Mouse (Mus musculus): ENCODE data around the gene Fhit.

Fhit gene

DNA sequence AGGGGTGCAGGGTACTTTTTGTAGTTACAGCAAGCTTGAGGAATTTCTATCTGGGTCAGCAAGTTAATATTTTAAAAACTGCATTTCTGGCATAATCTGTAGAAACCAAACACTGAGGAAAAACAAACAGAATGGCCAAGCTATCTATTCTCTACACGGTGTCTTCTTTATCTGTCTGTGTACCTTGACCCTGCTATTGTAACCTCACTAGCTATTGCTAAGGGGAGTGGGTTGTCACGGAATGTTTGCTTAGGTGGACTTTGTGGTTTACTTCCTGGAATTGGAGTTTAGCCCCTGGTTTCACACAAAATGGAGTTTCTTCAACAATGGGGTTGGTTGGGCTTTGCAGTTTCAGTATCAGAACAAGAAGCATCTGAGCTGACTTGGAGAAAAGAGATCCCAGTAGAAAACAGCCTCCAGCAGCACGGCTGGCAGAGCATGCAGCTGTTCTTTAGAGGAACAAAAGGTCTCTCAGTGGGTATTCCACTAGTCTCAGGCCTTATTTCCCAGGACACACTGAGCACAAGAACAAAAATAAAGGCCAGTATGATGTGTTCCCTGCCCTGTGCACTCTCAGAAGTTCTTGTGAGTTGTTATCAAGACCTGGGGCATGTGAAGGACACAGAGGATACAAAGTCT, 1540.8 kb downstream of the Fhit start:
- in situ Hi-C loops (cut with MboI, MseI), result no loop called here

DNA sequence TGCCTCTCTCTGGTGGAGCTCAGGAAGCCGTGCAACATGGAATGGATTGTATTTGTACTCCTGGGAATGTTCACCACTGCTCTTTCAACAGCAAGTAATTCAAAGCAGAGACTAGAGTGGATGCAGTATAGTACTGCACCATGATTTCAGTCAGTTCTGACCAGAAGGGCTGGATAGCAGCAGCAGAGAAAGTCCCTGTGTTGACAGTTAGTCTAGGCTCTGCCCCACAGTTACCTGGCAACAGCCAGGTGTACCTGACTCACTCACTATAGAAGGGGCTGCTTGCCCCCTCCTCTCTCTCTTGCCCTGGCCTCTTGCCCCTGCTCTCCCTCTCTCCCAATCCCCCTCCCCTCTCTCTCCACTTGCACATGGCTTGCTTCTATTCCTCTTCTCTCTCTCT, 1542.0 kb downstream of the Fhit start:
- in situ Hi-C loops (cut with MboI, MseI), result no loop called here

DNA sequence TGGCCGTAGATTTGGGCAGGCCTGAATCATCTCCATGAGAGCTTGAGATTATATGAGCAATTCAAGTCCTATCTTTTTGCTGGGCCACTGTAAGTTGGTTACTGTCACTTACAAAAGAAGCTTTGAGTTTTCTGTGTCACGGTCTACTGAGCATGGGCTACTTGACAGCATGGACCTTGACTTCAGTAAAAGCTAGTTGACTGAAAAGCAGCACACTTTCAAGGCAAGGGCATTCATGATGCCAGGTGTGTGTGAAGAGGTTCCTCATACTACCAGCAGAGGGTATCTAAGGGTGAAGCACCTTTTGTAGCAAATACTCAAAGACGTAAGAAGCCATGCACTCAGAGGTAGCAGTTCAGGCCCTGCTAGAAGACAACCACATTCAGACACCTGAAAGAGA, 1548.7 kb downstream of the Fhit start:
- in situ Hi-C loops (cut with MboI, MseI), result no loop called here

DNA sequence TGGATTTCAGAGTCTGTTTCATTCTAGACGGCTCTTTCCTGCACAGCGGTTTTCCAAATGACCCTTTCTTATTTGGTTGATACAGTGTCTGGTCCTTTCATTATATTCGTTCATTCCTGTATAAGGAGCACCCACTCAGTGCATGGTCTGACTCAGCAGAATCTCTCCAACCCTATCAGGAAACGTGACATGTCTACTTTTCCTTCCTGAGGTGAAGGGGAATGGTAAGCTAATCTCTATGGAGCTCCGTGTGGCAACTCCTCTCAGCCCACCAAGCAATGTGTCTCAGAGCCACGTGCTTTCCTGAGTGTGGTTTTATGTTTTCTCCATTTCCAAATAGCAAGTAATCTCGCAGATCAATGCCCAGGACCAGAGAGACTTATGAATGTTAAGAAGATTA, 1552.7 kb downstream of the Fhit start:
- in situ Hi-C loops (cut with MboI, MseI), result no loop called here

DNA sequence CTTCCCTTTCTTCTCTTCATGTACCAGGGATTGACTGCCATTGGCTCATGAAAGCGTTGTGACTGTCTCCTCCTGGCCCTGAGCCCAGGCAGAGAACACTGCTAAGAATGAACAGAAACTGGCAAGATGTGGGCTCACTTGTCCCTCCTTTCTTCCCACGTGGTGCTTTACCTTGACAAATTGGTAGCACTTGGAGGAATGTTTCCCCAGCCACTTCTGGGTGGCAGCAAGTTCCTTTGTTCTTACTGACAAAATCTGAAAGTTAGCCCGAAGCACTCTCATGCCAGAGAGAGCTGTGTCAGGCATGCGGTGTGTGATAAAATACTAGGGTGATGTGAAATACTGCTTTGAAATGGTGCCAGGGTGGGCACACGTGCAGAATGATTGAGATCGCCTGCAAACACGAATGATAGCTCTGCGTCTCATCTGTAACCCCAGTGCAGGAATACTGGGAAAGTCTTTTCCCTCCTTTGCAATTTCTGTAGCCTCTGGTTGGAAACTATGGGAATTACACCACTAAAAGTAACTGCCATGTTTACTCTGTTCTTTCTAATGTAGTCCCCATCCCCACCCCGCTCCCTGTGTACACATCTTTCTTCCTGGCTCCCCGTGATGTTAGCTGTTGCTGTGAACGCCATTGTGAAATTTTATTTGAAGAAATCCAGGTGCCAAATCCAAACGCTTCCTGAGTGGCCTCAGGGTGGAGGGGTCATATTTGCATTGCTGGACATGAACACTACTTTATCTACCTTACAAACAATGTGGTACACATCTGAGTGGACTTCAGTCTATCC, 1555.1 kb downstream of the Fhit start:
- in situ Hi-C loops (cut with MboI, MseI), result no loop called here

DNA sequence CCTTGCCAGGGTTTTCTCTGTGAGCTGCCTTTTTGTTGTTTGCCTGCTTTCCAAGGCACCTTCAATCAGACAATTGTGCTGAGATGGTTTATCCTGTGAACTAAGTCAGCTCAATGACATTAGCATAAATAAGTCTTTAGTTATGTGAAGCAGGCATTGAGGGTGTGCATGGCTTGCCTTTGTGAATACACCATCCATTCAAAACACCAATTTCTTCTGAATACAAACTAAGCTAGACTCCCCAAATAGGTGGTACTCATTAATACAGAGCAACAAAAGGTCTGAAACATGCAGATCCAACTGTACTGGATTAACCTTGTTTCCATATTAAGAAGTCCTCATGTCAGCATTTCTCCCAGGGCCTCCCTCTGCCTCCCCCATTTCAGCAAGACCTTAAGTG, 1561.6 kb downstream of the Fhit start:
- in situ Hi-C loops (cut with MboI, MseI), result no loop called here

DNA sequence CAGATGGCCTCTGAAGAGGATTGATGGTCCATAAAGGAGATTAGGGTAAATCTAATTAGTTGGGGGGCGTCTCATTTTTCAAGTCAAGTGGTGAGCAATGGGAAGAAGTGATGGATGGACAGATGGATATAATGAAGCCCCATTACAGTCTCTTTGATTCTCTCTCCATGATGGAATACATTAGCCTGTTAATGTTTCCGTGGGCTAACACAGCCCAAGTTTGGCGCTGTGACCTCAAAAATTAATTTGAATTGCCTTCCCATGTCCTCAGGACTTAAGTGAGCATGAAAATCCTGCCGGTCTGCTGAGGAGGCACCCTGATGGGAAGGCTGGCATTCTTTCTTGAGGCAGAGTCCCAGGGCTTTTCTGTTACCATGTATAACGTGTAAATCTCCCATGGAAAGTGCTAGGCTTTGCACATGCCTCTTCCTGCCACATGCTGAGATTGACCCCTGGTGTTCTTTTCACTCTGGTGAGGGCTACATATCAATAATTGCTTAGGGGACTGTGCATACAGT, 1564.3 kb downstream of the Fhit start:
- in situ Hi-C loops (cut with MboI, MseI), result no loop called here

DNA sequence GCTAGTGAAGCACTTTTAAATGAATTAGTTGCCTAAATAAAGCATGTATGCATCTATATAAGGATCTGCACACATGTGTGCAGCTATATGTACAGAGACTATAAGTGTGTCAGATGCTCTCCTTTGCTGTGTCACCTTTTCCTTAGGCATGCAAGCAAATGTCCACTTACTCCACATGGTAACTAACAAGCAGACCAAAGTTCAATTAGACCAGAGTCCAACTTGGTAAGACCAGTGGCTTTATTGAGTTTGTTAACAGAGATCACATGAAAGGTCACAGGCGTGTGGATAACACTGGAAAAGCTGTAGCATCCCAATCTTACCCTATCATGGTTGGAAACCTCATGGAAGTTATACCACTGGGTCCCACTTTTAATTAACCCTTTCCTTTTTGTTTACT, 1572.7 kb downstream of the Fhit start:
- in situ Hi-C loops (cut with MboI, MseI), result no loop called here

DNA sequence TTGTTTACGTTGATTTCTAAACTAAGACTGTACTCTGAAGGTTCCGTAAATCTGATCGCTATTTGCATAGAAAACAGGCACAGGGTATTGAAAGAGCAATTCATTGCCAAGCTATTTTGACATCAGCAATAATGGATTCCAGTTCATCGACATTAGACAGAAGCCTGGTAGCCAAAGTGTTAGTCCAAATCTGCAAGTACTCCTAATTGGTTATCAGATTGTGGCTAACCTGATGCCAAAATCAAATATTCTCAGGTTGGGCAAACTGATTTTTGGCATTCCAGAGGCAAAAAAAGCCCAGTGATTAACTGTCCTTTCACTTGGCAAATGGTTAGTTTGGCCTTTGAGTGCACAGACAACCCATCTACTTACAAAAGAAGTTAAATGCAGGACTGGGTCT, 1573.9 kb downstream of the Fhit start:
- in situ Hi-C loops (cut with MboI, MseI), result no loop called here

DNA sequence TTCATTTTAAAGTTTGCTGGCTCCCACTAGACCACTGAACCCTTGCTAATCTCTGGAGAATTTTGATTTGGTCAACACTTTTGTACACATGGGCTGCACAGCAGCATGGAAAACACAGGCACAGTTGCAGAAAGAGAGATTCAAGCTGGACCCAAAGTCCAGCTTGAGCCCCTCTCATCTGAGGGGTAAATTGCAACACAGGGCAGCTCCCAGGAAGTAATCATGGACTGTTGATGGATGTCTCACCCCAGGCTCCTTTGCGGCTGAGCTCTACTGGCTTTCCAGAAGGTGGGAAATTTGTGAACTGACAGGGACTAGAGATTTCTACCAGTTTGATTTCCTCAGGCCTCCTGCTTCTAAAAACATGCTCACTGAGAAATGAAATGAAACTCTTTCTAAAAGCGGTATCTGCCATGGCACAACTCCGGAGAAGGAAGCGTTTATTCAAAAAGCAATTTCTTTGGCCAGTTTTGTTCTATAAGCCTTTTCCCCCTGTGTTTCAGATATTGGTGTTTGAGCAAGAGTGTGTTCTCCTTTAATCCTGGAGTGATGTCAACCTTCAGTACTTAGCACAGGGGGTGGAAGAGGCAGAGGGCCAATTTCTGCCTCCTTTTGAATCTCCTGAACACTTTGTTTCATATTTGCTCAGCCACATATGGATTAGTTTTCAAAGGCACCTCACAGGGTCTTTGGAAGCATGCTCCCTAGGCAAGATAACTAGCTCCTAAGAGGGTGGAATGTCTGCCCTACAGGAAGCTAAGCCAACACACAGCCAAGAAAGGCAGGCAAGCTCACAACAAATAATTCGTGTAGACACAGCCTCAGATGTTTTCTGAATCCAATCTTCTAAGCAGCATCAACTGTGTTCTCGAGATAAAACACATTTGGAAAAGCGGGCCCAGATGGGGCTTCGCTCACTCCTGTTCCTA, 1578.3 kb downstream of the Fhit start:
- in situ Hi-C loops (cut with MboI, MseI), result no loop called here

DNA sequence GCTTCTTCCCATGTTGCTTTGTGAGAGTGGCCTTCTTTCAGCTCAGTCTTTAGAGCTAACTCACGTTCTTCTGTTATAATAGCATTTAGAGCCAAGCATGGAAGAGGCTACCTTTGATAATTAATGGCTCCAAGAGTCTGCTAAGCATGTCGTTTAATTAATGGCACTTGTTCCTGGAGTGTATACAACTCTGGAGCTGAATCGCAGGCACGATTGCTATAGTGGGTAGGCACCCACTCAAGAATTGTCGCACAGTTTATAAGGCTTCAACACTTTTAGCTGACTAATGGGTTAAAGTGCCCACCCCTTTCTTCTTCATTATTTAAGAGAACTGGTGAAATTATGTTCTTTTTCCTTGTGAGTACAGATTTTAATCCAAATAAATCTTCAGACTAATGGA, 1605.5 kb downstream of the Fhit start:
- in situ Hi-C loops (cut with MboI, MseI), result no loop called here

DNA sequence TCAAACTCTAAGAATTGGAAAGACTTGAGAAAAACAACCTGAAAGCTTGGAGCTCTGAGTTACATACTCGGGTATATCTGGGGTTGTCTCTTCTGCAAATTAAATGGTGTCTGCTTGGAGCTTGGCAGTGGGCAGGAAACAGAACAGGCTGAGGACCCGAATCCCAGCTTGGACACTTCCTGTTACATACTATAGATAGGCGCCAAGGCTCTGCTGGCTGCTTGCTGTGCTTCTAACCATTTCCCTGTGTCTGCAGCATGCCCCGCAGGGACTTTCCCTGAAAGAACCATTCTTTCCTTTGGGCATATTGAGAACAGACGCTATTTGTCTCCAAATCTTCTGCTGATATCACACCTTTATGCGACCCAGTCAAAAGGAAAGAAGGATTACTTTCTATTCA, 1606.0 kb downstream of the Fhit start:
- in situ Hi-C loops (cut with MboI, MseI), result no loop called here

DNA sequence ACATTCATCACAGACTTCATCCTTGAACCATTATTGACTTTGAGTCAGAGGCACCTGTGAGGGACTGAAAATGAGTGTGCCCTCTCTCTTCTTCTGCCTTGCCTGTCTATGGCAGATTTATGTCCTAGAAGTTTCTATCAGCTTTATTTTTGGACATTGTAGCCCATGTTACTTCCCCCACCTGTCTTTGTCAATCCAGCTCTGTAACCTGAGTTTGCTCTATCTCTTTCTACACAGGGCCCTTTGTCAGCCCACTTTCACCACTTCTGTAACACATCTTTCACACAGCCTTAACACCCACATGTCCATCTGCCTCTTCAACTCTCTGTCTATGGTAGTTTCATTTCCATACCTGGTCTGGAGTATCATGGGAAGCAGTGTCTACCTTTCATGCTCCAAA, 1609.7 kb downstream of the Fhit start:
- in situ Hi-C loops (cut with MboI, MseI), result no loop called here

DNA sequence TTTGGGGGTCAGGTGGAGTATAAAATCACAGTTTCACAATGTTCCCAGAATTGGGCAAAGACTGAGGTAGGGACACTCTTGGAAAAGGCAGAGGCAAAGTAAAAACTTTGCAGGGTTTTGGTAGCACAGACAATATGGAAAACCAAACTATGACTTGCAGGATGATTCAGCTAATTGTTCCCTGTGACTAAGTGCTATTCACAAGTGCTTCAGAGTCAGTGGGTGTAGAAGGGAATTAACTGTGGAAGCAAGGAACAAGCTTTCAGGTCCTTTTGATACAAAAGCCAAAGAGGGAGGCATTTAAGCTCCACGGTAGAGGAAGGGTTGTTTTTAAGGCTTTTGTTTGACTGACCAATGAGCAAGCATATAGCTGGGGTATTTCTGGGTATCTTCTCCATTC, 1613.9 kb downstream of the Fhit start:
- in situ Hi-C loops (cut with MboI, MseI), result no loop called here

DNA sequence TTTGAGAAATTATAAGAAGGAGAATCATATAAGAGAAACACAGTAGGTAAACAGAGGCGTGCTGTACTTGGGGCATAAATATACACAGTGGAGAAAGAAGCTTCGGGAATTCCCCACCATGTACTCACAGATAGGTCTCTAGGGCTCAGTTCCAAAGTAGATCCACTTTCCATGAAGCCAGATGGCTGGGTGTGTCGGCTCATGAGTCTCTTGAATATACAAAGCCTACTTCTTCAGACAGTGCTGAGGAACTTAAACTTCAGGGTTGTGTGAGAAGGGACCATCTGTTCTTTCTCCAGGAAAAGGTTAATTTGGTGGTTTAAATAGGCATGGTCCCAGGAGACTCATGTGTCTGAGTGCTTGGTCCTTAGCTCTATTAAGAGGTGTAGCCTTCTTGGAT, 1617.5 kb downstream of the Fhit start:
- in situ Hi-C loops (cut with MboI, MseI), result no loop called here

DNA sequence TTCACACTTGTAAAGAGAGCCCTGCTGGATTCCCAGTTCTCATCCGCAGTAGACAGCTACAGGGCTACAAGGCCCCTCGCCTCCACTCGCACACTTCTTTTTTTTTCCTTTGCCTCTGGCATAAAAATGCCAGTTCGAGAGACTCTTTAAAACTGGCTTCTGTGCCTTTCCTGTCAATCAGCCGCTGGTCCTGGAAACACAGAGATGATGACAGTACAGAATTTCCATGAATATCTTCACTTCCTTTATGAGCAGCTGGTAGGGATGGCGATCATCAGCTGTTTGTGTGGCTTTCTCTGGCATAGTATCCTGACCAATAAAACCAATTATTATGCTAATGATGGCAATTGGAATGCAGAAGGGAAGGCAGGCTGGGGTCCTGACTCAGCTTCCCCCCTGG, 1626.3 kb downstream of the Fhit start:
- in situ Hi-C loops (cut with MboI, MseI), result no loop called here

DNA sequence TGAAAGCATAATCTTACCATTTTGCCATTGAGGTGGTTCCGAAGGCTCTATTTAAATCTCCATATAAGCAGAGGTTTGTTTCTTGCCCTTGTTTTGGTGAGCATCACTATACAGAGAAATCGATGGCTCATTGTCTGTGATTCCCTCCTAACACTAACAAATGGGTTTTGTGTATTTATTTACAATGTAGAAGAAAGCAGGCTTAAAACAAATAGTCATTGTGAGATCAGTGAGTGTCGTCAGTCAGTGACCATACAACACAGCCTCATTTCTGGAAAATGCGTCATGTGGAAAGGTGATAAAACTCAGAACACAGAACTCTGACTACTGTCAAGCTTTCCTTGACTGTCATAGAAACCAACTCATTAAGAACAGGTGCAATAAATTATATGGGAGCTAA, 1632.6 kb downstream of the Fhit start:
- in situ Hi-C loops (cut with MboI, MseI), result no loop called here

DNA sequence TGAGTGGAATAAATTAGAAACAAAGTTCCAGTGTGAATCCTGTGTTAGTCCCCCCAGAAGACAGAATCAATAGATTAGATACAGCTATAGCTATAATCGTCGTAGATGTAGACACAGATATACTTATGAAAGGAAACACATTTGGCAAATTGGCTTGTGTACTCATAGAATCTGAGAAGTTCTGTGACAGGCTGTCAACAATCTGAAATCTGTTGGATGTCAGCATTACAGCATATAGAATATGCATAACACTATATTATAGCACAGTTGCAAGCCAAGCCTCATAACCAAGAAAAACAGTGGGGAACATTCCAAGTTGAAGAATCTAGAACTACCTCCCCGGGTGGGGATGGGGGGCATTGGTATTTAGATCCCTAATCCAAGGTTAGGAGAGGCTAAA, 1635.7 kb downstream of the Fhit start:
- in situ Hi-C loops (cut with MboI, MseI), result no loop called here

DNA sequence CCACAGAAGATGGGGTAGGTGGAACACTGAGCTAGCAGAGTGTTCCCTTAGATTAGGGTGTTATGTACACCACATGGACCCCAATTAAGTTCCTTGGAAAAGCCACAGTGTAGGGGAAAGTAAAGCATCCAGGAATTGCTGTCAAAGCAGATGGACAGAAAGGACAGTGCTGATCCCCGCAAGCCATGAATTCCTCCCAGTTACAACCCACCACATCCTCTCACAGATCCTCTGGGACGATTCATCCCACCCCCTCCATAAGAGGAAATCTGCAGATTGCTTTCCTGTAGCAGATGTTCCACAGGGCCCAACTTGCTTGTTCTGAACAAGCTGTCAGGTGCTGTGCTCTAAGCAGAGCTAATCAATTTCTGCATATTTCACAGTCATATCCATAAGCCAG, 1644.2 kb downstream of the Fhit start:
- in situ Hi-C loops (cut with MboI, MseI), result no loop called here

DNA sequence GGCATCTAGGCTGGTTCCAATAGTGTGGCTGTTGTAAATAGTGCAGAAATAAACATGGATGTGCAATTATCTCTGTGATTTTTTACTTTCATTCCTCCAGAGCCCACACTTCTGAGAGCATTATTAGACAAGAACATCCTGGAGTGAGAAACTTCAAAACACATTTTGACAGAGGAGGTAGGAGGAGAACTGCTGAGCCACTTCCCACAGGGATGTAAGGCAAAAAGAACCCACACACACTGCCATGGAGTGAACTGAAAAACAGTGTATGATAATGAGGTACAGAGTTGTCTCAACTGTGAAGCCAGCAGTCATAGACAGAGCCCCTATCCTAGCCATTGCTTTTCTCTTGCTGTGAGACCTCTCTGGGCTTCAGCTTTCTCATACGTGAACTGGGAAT, 1652.2 kb downstream of the Fhit start:
- in situ Hi-C loops (cut with MboI, MseI), result no loop called here

All from T-helper 2 cell (primary cell).